Mouse (Mus musculus) layer of hippocampus, adult 2 months (tissue): ENCODE data around the gene Hoxb8. TPM values are rescaled to one million over a fixed set of nuclear protein-coding genes. Genes with fewer than 3 reads are reported as not detected.

Experiments used
- DNase-seq, 2 experiments: peaks; one replicate each; pipeline ENCODE4 v3.0.0; 2022; ENCODE audit warnings: low spot score in 2 of 2
- H3K27ac ChIP-seq: fragments of 200-600 bp; 2 replicates; pipeline ENCODE4 v1.8.1; 2022
- H3K4me3 ChIP-seq: fragments of 200-600 bp; 2 replicates; pipeline ENCODE4 v1.8.1; 2022; ENCODE audit warnings: mild to moderate bottlenecking
- CTCF ChIP-seq: fragments of 200-600 bp; conservative IDR thresholded peaks from 2 replicates; pipeline ENCODE4 v1.8.1; 2022; ENCODE audit warnings: antibody characterized with exemption, mild to moderate bottlenecking, moderate library complexity
- total RNA-seq, 2 experiments: library from RNA; stranded (reverse); gene quantifications; 2 replicates each; pipeline ENCODE4 v1.2.3; 2021

The Hoxb8 gene
- total RNA-seq, 2 experiments from 2014 or later: not detected

GRCm38 (mm10) chr11:96292565-96293301, 11.0 kb downstream of the Hoxb8 start:
- TF ChIP-seq CTCF: no peak
- no peak overlapping the region for H3K27ac ChIP-seq
- H3K4me3 ChIP-seq: no peak overlapping the region
- DNase-seq: no peak

- no peak for TF ChIP-seq CTCF
- Histone ChIP-seq H3K27ac (no peak overlapping the region), H3K4me3 (no peak overlapping the region)
- no peak for DNase-seq
These were observed 11.7 kb downstream of the Hoxb8 start for GRCm38 (mm10) chr11:96293302-96293921.

GRCm38 (mm10) chr11:96294245-96295091, 12.8 kb downstream of the Hoxb8 start:
- Histone ChIP-seq H3K4me3 (no peak overlapping the region), H3K27ac (no peak overlapping the region)
- DNase-seq: peak in 1 of 2 experiments; percentile 53
- TF ChIP-seq CTCF: peak; percentile 85

GRCm38 (mm10) chr11:96295092-96295835, 13.6 kb downstream of the Hoxb8 start:
- no peak overlapping the region for H3K27ac ChIP-seq
- H3K4me3 ChIP-seq: no peak overlapping the region
- TF ChIP-seq CTCF: no peak
- DNase-seq: no peak

- H3K27ac ChIP-seq: no peak overlapping the region
- H3K4me3 ChIP-seq: no peak overlapping the region
- no peak for DNase-seq
- TF ChIP-seq CTCF: no peak
These were observed 15.3 kb downstream of the Hoxb8 start for GRCm38 (mm10) chr11:96296997-96297396.

GRCm38 (mm10) chr11:96297428-96297827, 15.7 kb downstream of the Hoxb8 start:
- DNase-seq: no peak
- Histone ChIP-seq H3K27ac (no peak overlapping the region), H3K4me3 (no peak overlapping the region)
- no peak for TF ChIP-seq CTCF

GRCm38 (mm10) chr11:96297968-96298635, 16.4 kb downstream of the Hoxb8 start:
- Histone ChIP-seq H3K4me3 (no peak overlapping the region), H3K27ac (no peak overlapping the region)
- TF ChIP-seq CTCF: no peak
- no peak for DNase-seq

GRCm38 (mm10) chr11:96298895-96299667, 17.4 kb downstream of the Hoxb8 start:
- no peak overlapping the region for H3K4me3 ChIP-seq
- H3K27ac ChIP-seq: no peak overlapping the region
- TF ChIP-seq CTCF: no peak
- no peak for DNase-seq

- Histone ChIP-seq H3K4me3 (no peak overlapping the region), H3K27ac (no peak overlapping the region)
- no peak for TF ChIP-seq CTCF
These were observed 18.1 kb downstream of the Hoxb8 start for GRCm38 (mm10) chr11:96299781-96300180.

GRCm38 (mm10) chr11:96300354-96301063, 18.8 kb downstream of the Hoxb8 start:
- Histone ChIP-seq H3K4me3 (no peak overlapping the region), H3K27ac (no peak overlapping the region)
- no peak for TF ChIP-seq CTCF
- DNase-seq: no peak

More at GRCm38 (mm10) chr11:96299781-96300180, 18.1 kb downstream of the Hoxb8 start:
- DNase-seq: no peak

GRCm38 (mm10) chr11:96301064-96301431, 19.3 kb downstream of the Hoxb8 start:
- DNase-seq: no peak
- no peak overlapping the region for H3K27ac ChIP-seq
- TF ChIP-seq CTCF: no peak
- H3K4me3 ChIP-seq: no peak overlapping the region
